In the genomic region with DNA sequence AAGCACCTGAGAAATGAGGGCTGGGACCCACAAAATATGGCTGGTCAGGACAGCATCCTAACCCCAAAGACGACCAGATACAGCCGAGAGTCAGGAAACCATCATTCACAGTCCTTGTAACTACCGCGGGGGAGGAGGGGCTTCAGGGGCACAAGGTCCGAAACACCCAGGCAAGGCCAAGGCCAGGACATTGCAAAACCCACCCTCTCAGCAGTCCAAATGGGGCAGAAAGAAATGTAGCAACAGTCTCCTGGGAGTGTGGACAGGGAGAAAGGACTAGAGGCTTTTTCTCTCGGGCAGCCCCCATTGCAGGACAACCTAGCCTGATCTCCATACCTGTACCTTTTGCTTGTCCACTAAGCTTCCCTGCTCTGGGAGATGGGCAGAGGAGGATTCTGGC, we compare ENCODE assay signal across 8 mouse cellular contexts. TPM values are rescaled to one million over a fixed set of nuclear protein-coding genes. Genes with fewer than 3 reads are reported as not detected.
A peak's percentile ranks its signal among the peaks of the same experiment; 100 is the strongest.
DNase-seq lines count a peak whose midpoint lies in the region; ATAC-seq and TF ChIP-seq lines count a peak whose summit lies in the region.

No protein-coding gene starts in this region.

- H3K36me3 ChIP-seq in heart, embryonic 10.5 days: no peaks in the 10 kb centered on the region
- H3K36me3 ChIP-seq in ES-E14 (ENCODE audit: control insufficient read depth, insufficient read depth, low read length, poor library complexity, severe bottlenecking): no peaks in the 10 kb centered on the region; the same call in 1 of the 2 replicates
- H3K36me3 ChIP-seq in forebrain, postnatal 0 days (ENCODE audit: insufficient read depth): no peaks in the 10 kb centered on the region
- H3K36me3 ChIP-seq in lung, postnatal 0 days (ENCODE audit: insufficient read depth, low read length): no peaks in the 10 kb centered on the region

- no peak for DNase-seq in heart, embryonic 10.5 days (ENCODE audit: low spot score)
- DNase-seq in heart, postnatal 10 days: no peak
- no peak for DNase-seq in ES-E14 (ENCODE audit: low read depth, low spot score)
- DNase-seq in forebrain, postnatal 0 days: no peak
- no peak for DNase-seq in lung, postnatal 0 days (ENCODE audit: low spot score)
- DNase-seq in left cerebral cortex, adult 18-20 months (ENCODE audit: low spot score in 2 of 2): no peak
- DNase-seq in right cerebral cortex, postnatal 25 days: no peak

- peak overlapping the region; percentile 83 for H3K4me2 ChIP-seq in forebrain, postnatal 0 days (ENCODE audit: low read depth)
- peak overlapping the region; percentile 60 for H3K4me2 ChIP-seq in lung, postnatal 0 days (replicated peaks; ENCODE audit: low read depth, low read length)

- no peak for TF ChIP-seq EP300 in lung, postnatal 0 days (IDR thresholded peaks at IDR 0.05)

- TF ChIP-seq CTCF in forebrain, postnatal 0 days (IDR thresholded peaks at IDR 0.05; ENCODE audit: low read depth): no peak
- no peak for TF ChIP-seq CTCF in lung, postnatal 0 days (IDR thresholded peaks at IDR 0.05)

- peaks cover 46% of the 10 kb centered on the region for H3K4me1 ChIP-seq in heart, embryonic 10.5 days
- H3K4me1 ChIP-seq in ES-E14 (ENCODE audit: control insufficient read depth in 2 of 2, insufficient read depth in 2 of 2, low read length in 2 of 2, poor library complexity in 1 of 2): peaks cover 2 to 33% of the 10 kb centered on the region in 2 experiments; a peak in 3 of 4 replicates
- no peaks in the 10 kb centered on the region for H3K4me1 ChIP-seq in forebrain, postnatal 0 days (ENCODE audit: insufficient read depth)
- peaks cover 21% of the 10 kb centered on the region; the same call in 1 of the 2 replicates for H3K4me1 ChIP-seq in lung, postnatal 0 days (ENCODE audit: insufficient read depth, low read depth, low read length)

- in situ Hi-C loops in ES-E14 (cut with MboI; ENCODE audit: low sequenced_read_pairs in 2 of 2, unreplicated experiment in 2 of 2): no loop called here

- no peak for ATAC-seq in forebrain, postnatal 0 days
- ATAC-seq in lung, postnatal 0 days: no peak
- no peak for ATAC-seq in frontal cortex, adult (ENCODE audit: low TSS enrichment)

- peaks cover 12% of the 10 kb centered on the region for H3K27me3 ChIP-seq in heart, embryonic 10.5 days (ENCODE audit: insufficient read depth, poor library complexity, severe bottlenecking)
- peaks cover 14% of the 10 kb centered on the region; the same call in 1 of the 2 replicates for H3K27me3 ChIP-seq in forebrain, postnatal 0 days (ENCODE audit: insufficient read depth, low read length)
- H3K27me3 ChIP-seq in lung, postnatal 0 days (replicated peaks; ENCODE audit: insufficient read depth, low read length): no peaks in the 10 kb centered on the region

- peak overlapping the region; percentile 90 for H3K27ac ChIP-seq in heart, embryonic 10.5 days
- no peak overlapping the region; the same call in 1 of the 2 replicates for H3K27ac ChIP-seq in ES-E14 (ENCODE audit: insufficient read depth, low read depth, low read length, poor library complexity, severe bottlenecking)
- H3K27ac ChIP-seq in forebrain, postnatal 0 days (ENCODE audit: low read depth, low read length): no peak overlapping the region
- peak overlapping the region; percentile 96 for H3K27ac ChIP-seq in lung, postnatal 0 days (ENCODE audit: low read length)

- peak overlapping the region; percentile 78 for H3K4me3 ChIP-seq in heart, embryonic 10.5 days
- peak overlapping the region; percentile 88 to 98 for H3K4me3 ChIP-seq in ES-E14 (ENCODE audit: insufficient read depth in 1 of 2, low read depth in 1 of 2, low read length in 2 of 2, poor library complexity in 1 of 2, severe bottlenecking in 1 of 2)
- peak overlapping the region; percentile 56 for H3K4me3 ChIP-seq in forebrain, postnatal 0 days (ENCODE audit: low read depth, low read length)
- H3K4me3 ChIP-seq in lung, postnatal 0 days (ENCODE audit: low read depth, low read length): peak overlapping the region; percentile 60

- no peaks in the 10 kb centered on the region for H3K9me3 ChIP-seq in heart, embryonic 10.5 days
- H3K9me3 ChIP-seq in ES-E14 (ENCODE audit: control insufficient read depth, insufficient read depth, low read depth, low read length): no peaks in the 10 kb centered on the region
- no peaks in the 10 kb centered on the region for H3K9me3 ChIP-seq in forebrain, postnatal 0 days (ENCODE audit: low read length)
- H3K9me3 ChIP-seq in lung, postnatal 0 days (ENCODE audit: low read length): no peaks in the 10 kb centered on the region

- intact Hi-C loops in heart, postnatal 10 days (cut with DNase I): loop anchor here (1.0 kb wide), 1 partner anchor 37 kb away; no protein-coding TSS in a partner anchor

- 13% methylated on average over 6 of the region's 6 CpGs for WGBS in heart, embryonic 10.5 days
- WGBS in forebrain, postnatal 0 days: 31% methylated on average over 6 of the region's 6 CpGs
- WGBS in lung, postnatal 0 days: 5% methylated on average over 6 of the region's 6 CpGs

- peak overlapping the region; percentile 93 for H3K9ac ChIP-seq in ES-E14 (ENCODE audit: insufficient read depth, low read depth, low read length, poor library complexity, severe bottlenecking)
- peak overlapping the region; percentile 54 for H3K9ac ChIP-seq in forebrain, postnatal 0 days
- peak overlapping the region; percentile 80 for H3K9ac ChIP-seq in lung, postnatal 0 days (replicated peaks; ENCODE audit: low read depth)

TF ChIP-seq in ES-E14, 5 proteins besides CTCF, POLR2A, EP300 and RAD21:
- TF ChIP-seq ZC3H11A (IDR thresholded peaks at IDR 0.05; ENCODE audit: borderline replicate concordance, low read depth, low read length) (no peak), CHD2 (IDR thresholded peaks at IDR 0.05; ENCODE audit: low read depth, low read length) (no peak), ZNF384 (IDR thresholded peaks at IDR 0.05; ENCODE audit: low read depth, low read length) (no peak), HCFC1 (IDR thresholded peaks at IDR 0.05; ENCODE audit: borderline replicate concordance, insufficient read depth, low read length) (no peak)

RNA-seq across cellular contexts. Expression of a gene that starts 1.1 kb away (rescaled TPM):
- polyA plus RNA-seq in heart, embryonic 10.5 days (2016; fragmentation: Nextera tagmentation; extraction: Ambion mirVana): 20.4 and 28.9 TPM in 2 replicates
- 10 to 100 TPM; 53.3 to 78.7 TPM for total RNA-seq in heart, postnatal 10 days (2021)
- total RNA-seq in ES-E14 (2012; rRNA removed): 60.4 and 88.2 TPM in 2 replicates
- total RNA-seq in forebrain, postnatal 0 days (2014; rRNA removed): 7.8 and 10.0 TPM in 2 replicates
- polyA plus RNA-seq in forebrain, postnatal 0 days (2015; fragmentation: Nextera tagmentation; extraction: Ambion mirVana): 4.8 and 6.2 TPM in 2 replicates
- 59.5 and 72.8 TPM in 2 replicates for polyA plus RNA-seq in lung, postnatal 0 days (2015; fragmentation: Nextera tagmentation; extraction: Ambion mirVana)
- total RNA-seq in left cerebral cortex, adult 18-20 months (2021): 1 to 10 TPM; 1.6 to 2.5 TPM

RNA-seq across cellular contexts. Expression of a gene that starts 16.7 kb away (rescaled TPM):
- not detected in 2 replicates for polyA plus RNA-seq in heart, embryonic 10.5 days (2016; fragmentation: Nextera tagmentation; extraction: Ambion mirVana)
- total RNA-seq in heart, postnatal 10 days (2021): under 1 TPM in 1 of 2 experiments, not detected in 1; 0.36 TPM
- not detected in 2 replicates for total RNA-seq in ES-E14 (2012; rRNA removed)
- total RNA-seq in forebrain, postnatal 0 days (2014; rRNA removed): not detected in 2 replicates
- not detected in 2 replicates for polyA plus RNA-seq in forebrain, postnatal 0 days (2015; fragmentation: Nextera tagmentation; extraction: Ambion mirVana)
- not detected in 2 replicates for polyA plus RNA-seq in lung, postnatal 0 days (2015; fragmentation: Nextera tagmentation; extraction: Ambion mirVana)
- total RNA-seq in left cerebral cortex, adult 18-20 months (2021): not detected

RNA-seq across cellular contexts. Expression of a gene that starts 23.3 kb away (rescaled TPM):
- 164 and 186 TPM in 2 replicates for polyA plus RNA-seq in heart, embryonic 10.5 days (2016; fragmentation: Nextera tagmentation; extraction: Ambion mirVana)
- total RNA-seq in heart, postnatal 10 days (2021): 100 to 1,000 TPM; 325 to 346 TPM
- total RNA-seq in ES-E14 (2012; rRNA removed): 104 and 156 TPM in 2 replicates
- 63.9 and 64.6 TPM in 2 replicates for total RNA-seq in forebrain, postnatal 0 days (2014; rRNA removed)
- 52.8 and 67.3 TPM in 2 replicates for polyA plus RNA-seq in forebrain, postnatal 0 days (2015; fragmentation: Nextera tagmentation; extraction: Ambion mirVana)
- 412 and 467 TPM in 2 replicates for polyA plus RNA-seq in lung, postnatal 0 days (2015; fragmentation: Nextera tagmentation; extraction: Ambion mirVana)
- 10 to 100 TPM; 65.1 to 72.0 TPM for total RNA-seq in left cerebral cortex, adult 18-20 months (2021)

RNA-seq across cellular contexts. Expression of a gene that starts 25.1 kb away (rescaled TPM):
- 15.7 and 18.2 TPM in 2 replicates for polyA plus RNA-seq in heart, embryonic 10.5 days (2016; fragmentation: Nextera tagmentation; extraction: Ambion mirVana)
- total RNA-seq in heart, postnatal 10 days (2021): 10 to 100 TPM; 13.8 to 16.8 TPM
- 24.6 and 46.6 TPM in 2 replicates for total RNA-seq in ES-E14 (2012; rRNA removed)
- total RNA-seq in forebrain, postnatal 0 days (2014; rRNA removed): 193 and 214 TPM in 2 replicates
- polyA plus RNA-seq in forebrain, postnatal 0 days (2015; fragmentation: Nextera tagmentation; extraction: Ambion mirVana): 143 TPM in 2 replicates
- 6.2 and 8.2 TPM in 2 replicates for polyA plus RNA-seq in lung, postnatal 0 days (2015; fragmentation: Nextera tagmentation; extraction: Ambion mirVana)
- total RNA-seq in left cerebral cortex, adult 18-20 months (2021): 10 to 100 TPM; 74.1 to 77.2 TPM

Comparison
In these comparisons a context has a peak if more than half of its experiments do, and no peak if none do; other contexts are left out.
1. H3K27ac ChIP-seq: peak in heart, embryonic 10.5 days (single experiment) and lung, postnatal 0 days (single experiment); none in ES-E14 (single experiment) and forebrain, postnatal 0 days (single experiment).
2. Peak in every context shown above with its lines, with median percentiles within 50 percentile points of each other: H3K4me3 ChIP-seq and H3K9ac ChIP-seq.